Comparison of ENCODE assay signal across 11 mouse cellular contexts in the genomic region with DNA sequence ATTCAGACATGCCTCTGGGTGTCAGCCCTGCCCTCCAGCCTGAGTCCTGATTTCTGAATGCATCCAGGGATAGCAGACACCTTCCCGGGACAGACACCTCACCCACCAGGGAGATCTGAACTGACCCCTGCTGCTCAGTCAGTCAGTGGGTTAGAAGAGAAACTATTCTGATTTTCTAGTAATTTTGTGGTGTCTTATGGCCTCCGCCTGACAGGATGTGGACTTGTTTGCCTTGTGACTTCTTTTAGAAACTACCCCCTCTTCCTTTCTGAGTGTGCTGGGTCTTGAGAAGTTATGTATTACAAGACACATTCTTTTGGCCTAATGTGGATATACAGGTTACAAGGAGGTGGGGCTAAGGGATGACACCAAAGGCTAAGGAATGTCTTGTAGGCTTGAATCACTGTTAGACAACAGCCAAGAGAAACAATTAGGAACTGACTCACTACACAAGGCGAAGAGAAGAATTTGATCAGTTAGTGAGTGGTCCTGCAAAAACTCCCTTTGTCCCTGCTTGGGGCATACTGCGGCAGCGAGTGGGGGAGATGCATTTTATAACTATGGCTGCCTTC. TPM values are rescaled to one million over a fixed set of nuclear protein-coding genes. Genes with fewer than 3 reads are reported as not detected.
DNase-seq lines count a peak whose midpoint lies in the region; ATAC-seq lines count a peak whose summit lies in the region.
"Had no signal": no experiment of that assay in that cellular context is flagged by ENCODE, and none has a peak within 500 bp of the region (broad histone marks: within the 10 kb centered on the region; RNA-seq: fewer than 3 reads in every experiment).

No protein-coding gene starts in this region.

- H3K4me2 ChIP-seq in heart, embryonic 12.5 days = peak overlapping the region; percentile 2; the same call in 1 of the 2 replicates
- peak overlapping the region; percentile 96 for H3K4me2 ChIP-seq in forebrain, embryonic 14.5 days (ENCODE audit: low read length)
- peak overlapping the region; percentile 32 for H3K4me2 ChIP-seq in midbrain, embryonic 12.5 days (replicated peaks)
- H3K4me2 ChIP-seq: lung, embryonic 15.5 days had no signal

- H3K36me3 ChIP-seq in heart, embryonic 12.5 days = peaks cover 66% of the 10 kb centered on the region
- peaks cover 83% of the 10 kb centered on the region for H3K36me3 ChIP-seq in forebrain, embryonic 14.5 days (ENCODE audit: control insufficient read depth, insufficient read depth, low read length)
- peaks cover 46% of the 10 kb centered on the region for H3K36me3 ChIP-seq in midbrain, embryonic 12.5 days

- intact Hi-C loops in left cerebral cortex, postnatal 25 days (cut with DNase I) = loop anchor here (10.0 kb wide), 1 partner anchor 525 kb away; no protein-coding TSS in a partner anchor

- peaks cover 69% of the 10 kb centered on the region for H3K4me1 ChIP-seq in heart, embryonic 12.5 days (replicated peaks)
- H3K4me1 ChIP-seq in forebrain, embryonic 14.5 days (ENCODE audit: control insufficient read depth, insufficient read depth, low read length) = peaks cover 91% of the 10 kb centered on the region
- peaks cover 98% of the 10 kb centered on the region for H3K4me1 ChIP-seq in midbrain, embryonic 12.5 days

- 69% methylated on average over 5 of the region's 5 CpGs for WGBS in heart, embryonic 12.5 days
- WGBS in forebrain, embryonic 14.5 days = 34% methylated on average over 5 of the region's 5 CpGs
- WGBS in midbrain, embryonic 12.5 days = 39% methylated on average over 5 of the region's 5 CpGs

- no peak for DNase-seq in heart, adult 9 months (ENCODE audit: low spot score in 2 of 2)
- DNase-seq in forebrain, embryonic 14.5 days (ENCODE audit: low spot score) = no peak
- DNase-seq in left cerebral cortex, postnatal 25 days (ENCODE audit: low spot score in 2 of 2) = no peak
- no peak for DNase-seq in kidney, postnatal 25 days
- DNase-seq in cerebellum, adult 18-20 months = no peak
- DNase-seq: right cerebral cortex, postnatal 25 days had no signal

- H3K9me3 ChIP-seq in heart, embryonic 12.5 days (replicated peaks) = no peaks in the 10 kb centered on the region
- H3K9me3 ChIP-seq in forebrain, embryonic 14.5 days (replicated peaks; ENCODE audit: control insufficient read depth, low read length) = no peaks in the 10 kb centered on the region
- H3K9me3 ChIP-seq in midbrain, embryonic 12.5 days = no peaks in the 10 kb centered on the region
- H3K9me3 ChIP-seq: lung, embryonic 15.5 days had no signal

- no peak overlapping the region for H3K4me3 ChIP-seq in heart, embryonic 12.5 days
- H3K4me3 ChIP-seq in forebrain, embryonic 14.5 days (ENCODE audit: low read depth, low read length) = peak overlapping the region; percentile 7; the same call in 1 of the 2 replicates
- H3K4me3 ChIP-seq in midbrain, embryonic 12.5 days = peak overlapping the region; percentile 6; the same call in 1 of the 2 replicates
- H3K4me3 ChIP-seq: erythroblast, embryonic 14.5 days; lung, embryonic 15.5 days had no signal

- no peak for ATAC-seq in heart, embryonic 12.5 days (ENCODE audit: insufficient number of reproducible peaks, low FRiP score)
- ATAC-seq in CD4-positive, CD25-positive, alpha-beta regulatory T cell, adult 4 months = peak; percentile 60
- no peak for ATAC-seq in forebrain, embryonic 14.5 days
- no peak for ATAC-seq in midbrain, embryonic 12.5 days (ENCODE audit: low FRiP score, low read depth)

- H3K9ac ChIP-seq in heart, embryonic 12.5 days = no peak overlapping the region
- H3K9ac ChIP-seq in forebrain, embryonic 14.5 days (ENCODE audit: low read length) = peak overlapping the region; percentile 42; the same call in 1 of the 2 replicates
- H3K9ac ChIP-seq in midbrain, embryonic 12.5 days (replicated peaks) = no peak overlapping the region
- H3K9ac ChIP-seq: lung, embryonic 15.5 days had no signal

- 0 out of 2 replicates have a peak overlapping the region, but pooled peaks have one; percentile 17 for H3K27ac ChIP-seq in heart, embryonic 12.5 days (ENCODE audit: poor library complexity, severe bottlenecking)
- H3K27ac ChIP-seq in forebrain, embryonic 14.5 days (ENCODE audit: low read depth, low read length) = peak overlapping the region; percentile 92
- H3K27ac ChIP-seq in midbrain, embryonic 12.5 days (replicated peaks) = peak overlapping the region; percentile 86
- H3K27ac ChIP-seq: lung, embryonic 15.5 days had no signal

- H3K27me3 ChIP-seq in heart, embryonic 12.5 days (replicated peaks) = no peaks in the 10 kb centered on the region
- no peaks in the 10 kb centered on the region for H3K27me3 ChIP-seq in forebrain, embryonic 14.5 days (replicated peaks; ENCODE audit: control insufficient read depth, insufficient read depth, low read length)
- peaks cover 17% of the 10 kb centered on the region; the same call in 1 of the 2 replicates for H3K27me3 ChIP-seq in midbrain, embryonic 12.5 days
- H3K27me3 ChIP-seq: lung, embryonic 15.5 days had no signal

RNA-seq across cellular contexts. Expression of a gene that starts 8.7 kb away (rescaled TPM):
- polyA plus RNA-seq in heart, embryonic 12.5 days (2016; fragmentation: Nextera tagmentation; extraction: Ambion mirVana) = 4.5 and 5.7 TPM in 2 replicates
- 1 to 10 TPM; 2.8 to 3.5 TPM for polyA plus RNA-seq in CD4-positive, CD25-positive, alpha-beta regulatory T cell, adult 4 months (2017; shearing (Covaris generic))
- polyA plus RNA-seq in forebrain, embryonic 14.5 days (2014; fragmentation: Nextera tagmentation; extraction: Ambion mirVana) = 89.5 and 96.5 TPM in 2 replicates
- 21.9 and 22.0 TPM in 2 replicates for polyA plus RNA-seq in midbrain, embryonic 12.5 days (2016; fragmentation: Nextera tagmentation; extraction: Ambion mirVana)
- 100 to 1,000 TPM; 573 to 716 TPM for total RNA-seq in left cerebral cortex, postnatal 25 days (2021)

RNA-seq across cellular contexts. Expression of a gene that starts 51.4 kb away (rescaled TPM):
- 32.5 and 33.1 TPM in 2 replicates for polyA plus RNA-seq in heart, embryonic 12.5 days (2016; fragmentation: Nextera tagmentation; extraction: Ambion mirVana)
- 10 to 100 TPM; 65.3 to 71.7 TPM for polyA plus RNA-seq in CD4-positive, CD25-positive, alpha-beta regulatory T cell, adult 4 months (2017; shearing (Covaris generic))
- 38.0 and 41.9 TPM in 2 replicates for polyA plus RNA-seq in forebrain, embryonic 14.5 days (2014; fragmentation: Nextera tagmentation; extraction: Ambion mirVana)
- 23.8 and 24.2 TPM in 2 replicates for polyA plus RNA-seq in midbrain, embryonic 12.5 days (2016; fragmentation: Nextera tagmentation; extraction: Ambion mirVana)
- total RNA-seq in left cerebral cortex, postnatal 25 days (2021) = 100 to 1,000 TPM; 108 to 122 TPM

Comparison
In these comparisons a context has a peak if more than half of its experiments do, and no peak if none do; other contexts are left out.
1. H3K27ac ChIP-seq: peak in every context shown above with its lines; median percentile 92 in forebrain, embryonic 14.5 days; 86 in midbrain, embryonic 12.5 days; 17 in heart, embryonic 12.5 days.
2. H3K4me2 ChIP-seq: peak in every context shown above with its lines; median percentile 96 in forebrain, embryonic 14.5 days; 32 in midbrain, embryonic 12.5 days; 2 in heart, embryonic 12.5 days.